24 mouse cellular contexts compared by ENCODE assay signal in genomic region chr6:57503662-57504379, GRCm38 (mm10).
"Had no signal": no experiment of that assay in that cellular context is flagged by ENCODE, and none has a peak within 500 bp of the region (broad histone marks: within the 10 kb centered on the region; RNA-seq: fewer than 3 reads in every experiment).

No protein-coding gene starts in this region.

- H3K27ac ChIP-seq: kidney, postnatal 0 days; layer of hippocampus, adult 2 months; left cerebral cortex, adult 2 months; limb, embryonic 12.5 days; limb, embryonic 15.5 days; midbrain, embryonic 12.5 days; midbrain, embryonic 15.5 days; neural tube, embryonic 12.5 days; neural tube, embryonic 15.5 days; stomach, postnatal 0 days had no signal

- DNase-seq: kidney, adult 2 months; kidney, postnatal 25 days; layer of hippocampus, adult 9-11 months; left cerebral cortex, postnatal 4 days; lung, adult 18-20 months; lung, postnatal 14 days; lung, postnatal 4 days; right cerebral cortex, adult 18-20 months; right cerebral cortex, postnatal 14 days; right cerebral cortex, postnatal 4 days; thymus, adult 2 months; thymus, postnatal 14 days; thymus, postnatal 4 days had no signal

- H3K27me3 ChIP-seq: limb, embryonic 12.5 days; limb, embryonic 15.5 days; midbrain, embryonic 12.5 days; midbrain, embryonic 15.5 days; neural tube, embryonic 12.5 days; neural tube, embryonic 15.5 days had no signal

- H3K4me1 ChIP-seq: limb, embryonic 12.5 days; limb, embryonic 15.5 days; midbrain, embryonic 12.5 days; midbrain, embryonic 15.5 days; neural tube, embryonic 12.5 days; neural tube, embryonic 15.5 days had no signal

- ATAC-seq: intestine, postnatal 0 days; midbrain, embryonic 15.5 days had no signal

- H3K36me3 ChIP-seq: limb, embryonic 12.5 days; limb, embryonic 15.5 days; midbrain, embryonic 12.5 days; midbrain, embryonic 15.5 days; neural tube, embryonic 12.5 days; neural tube, embryonic 15.5 days had no signal

- H3K4me3 ChIP-seq: layer of hippocampus, adult 2 months; left cerebral cortex, adult 2 months; limb, embryonic 12.5 days; limb, embryonic 15.5 days; midbrain, embryonic 12.5 days; midbrain, embryonic 15.5 days; neural tube, embryonic 12.5 days; neural tube, embryonic 15.5 days had no signal

- H3K9me3 ChIP-seq: limb, embryonic 12.5 days; limb, embryonic 15.5 days; midbrain, embryonic 12.5 days; midbrain, embryonic 15.5 days; neural tube, embryonic 12.5 days; neural tube, embryonic 15.5 days had no signal

- H3K9ac ChIP-seq: limb, embryonic 12.5 days; limb, embryonic 15.5 days; midbrain, embryonic 12.5 days; midbrain, embryonic 15.5 days; neural tube, embryonic 12.5 days; neural tube, embryonic 15.5 days had no signal

- H3K4me2 ChIP-seq: limb, embryonic 12.5 days; limb, embryonic 15.5 days; midbrain, embryonic 12.5 days; midbrain, embryonic 15.5 days; neural tube, embryonic 12.5 days; neural tube, embryonic 15.5 days had no signal
